Mouse (Mus musculus): Measurements from ENCODE around the gene Nfic. TPM values are rescaled to one million over a fixed set of nuclear protein-coding genes. Genes with fewer than 3 reads are reported as not detected.

Nfic gene
- polyA plus RNA-seq, 2 experiments, result 38.1 to 98.9 TPM

DNA sequence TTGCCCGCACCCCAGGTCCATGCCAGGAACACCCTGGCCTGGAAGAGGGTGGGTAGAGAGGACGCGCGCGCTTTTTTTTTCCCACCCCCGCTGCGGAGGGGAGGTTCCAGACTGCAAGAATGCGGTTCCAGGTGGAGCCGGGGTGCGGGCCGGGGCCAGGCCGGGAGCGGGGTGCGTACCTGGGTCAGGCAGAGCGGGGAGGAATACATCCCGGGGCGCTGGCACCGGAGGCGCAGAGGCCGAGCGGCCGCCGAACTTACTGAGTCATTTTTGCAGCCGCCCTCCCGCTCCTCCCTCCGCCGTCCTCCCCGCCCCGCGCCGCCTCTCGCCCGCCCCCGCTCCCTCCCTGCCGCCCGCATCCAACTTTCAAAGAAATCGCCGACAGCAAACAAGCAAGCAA lies 28.5 kb downstream of the Nfic start:
- ATAC-seq (ENCODE audit: low FRiP score, low read depth) (no peak), DNase-seq (ENCODE audit: low spot score) (no peak)
- Histone ChIP-seq H3K36me3 (ENCODE audit: control insufficient read depth, insufficient read depth, low read length) (0 out of 2 replicates have a peak, but pooled peaks cover 1% of the 10 kb centered on the region), H3K4me2 (replicated peaks; ENCODE audit: low read depth, low read length, severe bottlenecking) (peak overlapping the region; percentile 71), H3K4me3 (replicated peaks; ENCODE audit: low read length) (peak overlapping the region; percentile 73), H3K9me3 (ENCODE audit: control insufficient read depth, low read length) (no peaks in the 10 kb centered on the region), H3K9ac (ENCODE audit: low read depth, low read length, severe bottlenecking) (peak overlapping the region; percentile 77), H3K27ac (replicated peaks; ENCODE audit: low read depth, low read length) (peak overlapping the region; percentile 29; the same call in 1 of the 2 replicates), H3K27me3 (ENCODE audit: control insufficient read depth, insufficient read depth, low read length) (0 out of 2 replicates have a peak, but pooled peaks cover 4% of the 10 kb centered on the region), H3K4me1 (ENCODE audit: control insufficient read depth, insufficient read depth, low read length) (peaks cover 34% of the 10 kb centered on the region)
- 0% methylated on average over 21 of the region's 38 CpGs for WGBS
- no peak for TF ChIP-seq POLR2A (IDR thresholded peaks at IDR 0.05; ENCODE audit: borderline replicate concordance, extremely low read depth, insufficient read depth, insufficient read length)

DNA sequence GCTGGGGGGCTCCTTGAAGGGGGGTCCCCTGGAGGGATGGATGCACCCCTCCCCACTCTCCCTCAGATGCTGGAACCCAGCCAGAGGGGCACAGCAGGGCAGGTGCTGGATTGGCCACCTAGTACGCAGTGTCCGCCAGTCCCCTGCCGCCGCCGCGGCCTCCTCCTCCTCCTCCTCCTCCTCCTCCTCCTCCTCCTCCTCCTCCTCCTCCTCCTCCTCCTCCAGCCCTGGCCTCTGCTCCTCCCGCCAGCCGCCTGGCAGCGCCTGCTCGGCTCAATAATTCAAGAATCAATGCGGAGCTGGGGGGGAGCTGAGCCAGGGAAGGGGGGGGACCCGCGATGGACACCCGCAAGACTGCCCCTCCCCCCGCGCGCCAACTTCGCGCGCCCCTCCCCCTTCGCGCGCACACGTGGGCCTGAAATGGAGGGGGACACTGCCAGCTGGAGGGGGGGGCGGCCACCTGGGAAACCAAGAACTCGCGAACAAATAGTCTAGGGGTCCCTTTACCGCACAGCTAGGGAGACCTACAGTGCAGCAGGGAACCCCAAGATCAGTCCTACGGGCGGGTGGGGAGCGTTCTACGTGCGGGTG lies 29.3 kb downstream of the Nfic start:
- peak overlapping the region; percentile 71 for H3K4me2 ChIP-seq (replicated peaks; ENCODE audit: low read depth, low read length, severe bottlenecking)
- H3K36me3 ChIP-seq (ENCODE audit: control insufficient read depth, insufficient read depth, low read length), result 0 out of 2 replicates have a peak, but pooled peaks cover 8% of the 10 kb centered on the region
- no peak for ATAC-seq (ENCODE audit: low FRiP score, low read depth)
- H3K9me3 ChIP-seq (ENCODE audit: control insufficient read depth, low read length), result no peaks in the 10 kb centered on the region
- 0 out of 2 replicates have a peak overlapping the region, but pooled peaks have one; percentile 29 for H3K27ac ChIP-seq (replicated peaks; ENCODE audit: low read depth, low read length)
- WGBS, result 2% methylated on average over 15 of the region's 33 CpGs
- peaks cover 31% of the 10 kb centered on the region for H3K4me1 ChIP-seq (ENCODE audit: control insufficient read depth, insufficient read depth, low read length)
- no peak for DNase-seq (ENCODE audit: low spot score)
- H3K27me3 ChIP-seq (ENCODE audit: control insufficient read depth, insufficient read depth, low read length), result 0 out of 2 replicates have a peak, but pooled peaks cover 4% of the 10 kb centered on the region
- no peak for TF ChIP-seq POLR2A (IDR thresholded peaks at IDR 0.05; ENCODE audit: borderline replicate concordance, extremely low read depth, insufficient read depth, insufficient read length)
- peak overlapping the region; percentile 73 for H3K4me3 ChIP-seq (replicated peaks; ENCODE audit: low read length)
- H3K9ac ChIP-seq (ENCODE audit: low read depth, low read length, severe bottlenecking), result peak overlapping the region; percentile 77

DNA sequence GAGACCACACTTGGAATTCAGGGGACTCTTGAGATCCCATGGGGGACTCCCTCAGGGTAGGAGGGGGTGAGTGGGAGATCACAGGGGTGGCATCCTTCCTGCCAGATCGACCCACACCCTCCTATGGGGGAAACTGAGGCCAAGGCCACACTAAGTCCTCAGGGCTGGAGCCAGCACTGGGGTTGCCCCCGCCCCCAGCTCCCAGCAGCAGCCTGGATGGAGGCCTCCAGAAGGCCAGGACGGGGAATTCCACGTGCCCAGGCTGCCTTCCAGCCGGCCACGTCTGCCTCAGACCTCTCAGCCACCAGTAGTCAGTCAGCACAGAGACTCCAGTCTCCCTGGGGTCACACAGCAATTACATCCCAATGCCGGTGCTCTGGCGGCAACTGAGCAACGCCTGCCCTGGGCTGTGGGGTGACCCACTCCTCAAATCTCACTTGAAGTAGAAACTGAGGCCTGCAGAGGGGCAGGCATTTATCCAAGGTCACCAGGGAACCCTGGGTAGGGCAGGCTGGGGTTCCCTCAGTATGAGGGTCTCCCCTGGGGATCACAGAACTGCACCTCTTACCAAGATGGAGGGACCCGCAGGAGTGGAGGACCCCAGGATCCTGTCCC lies 30.1 kb downstream of the Nfic start:
- Histone ChIP-seq H3K4me1 (ENCODE audit: control insufficient read depth, insufficient read depth, low read length) (peaks cover 28% of the 10 kb centered on the region), H3K36me3 (ENCODE audit: control insufficient read depth, insufficient read depth, low read length) (peaks cover 15% of the 10 kb centered on the region), H3K9ac (ENCODE audit: low read depth, low read length, severe bottlenecking) (peak overlapping the region; percentile 77), H3K9me3 (ENCODE audit: control insufficient read depth, low read length) (no peaks in the 10 kb centered on the region), H3K4me3 (replicated peaks; ENCODE audit: low read length) (peak overlapping the region; percentile 73), H3K27ac (replicated peaks; ENCODE audit: low read depth, low read length) (peak overlapping the region; percentile 26; the same call in 1 of the 2 replicates), H3K27me3 (ENCODE audit: control insufficient read depth, insufficient read depth, low read length) (0 out of 2 replicates have a peak, but pooled peaks cover 4% of the 10 kb centered on the region), H3K4me2 (replicated peaks; ENCODE audit: low read depth, low read length, severe bottlenecking) (peak overlapping the region; percentile 71)
- no peak for DNase-seq (ENCODE audit: low spot score)
- no peak for TF ChIP-seq POLR2A (IDR thresholded peaks at IDR 0.05; ENCODE audit: borderline replicate concordance, extremely low read depth, insufficient read depth, insufficient read length)
- WGBS, result 25% methylated on average over 10 of the region's 10 CpGs
- ATAC-seq (ENCODE audit: low FRiP score, low read depth), result no peak

DNA sequence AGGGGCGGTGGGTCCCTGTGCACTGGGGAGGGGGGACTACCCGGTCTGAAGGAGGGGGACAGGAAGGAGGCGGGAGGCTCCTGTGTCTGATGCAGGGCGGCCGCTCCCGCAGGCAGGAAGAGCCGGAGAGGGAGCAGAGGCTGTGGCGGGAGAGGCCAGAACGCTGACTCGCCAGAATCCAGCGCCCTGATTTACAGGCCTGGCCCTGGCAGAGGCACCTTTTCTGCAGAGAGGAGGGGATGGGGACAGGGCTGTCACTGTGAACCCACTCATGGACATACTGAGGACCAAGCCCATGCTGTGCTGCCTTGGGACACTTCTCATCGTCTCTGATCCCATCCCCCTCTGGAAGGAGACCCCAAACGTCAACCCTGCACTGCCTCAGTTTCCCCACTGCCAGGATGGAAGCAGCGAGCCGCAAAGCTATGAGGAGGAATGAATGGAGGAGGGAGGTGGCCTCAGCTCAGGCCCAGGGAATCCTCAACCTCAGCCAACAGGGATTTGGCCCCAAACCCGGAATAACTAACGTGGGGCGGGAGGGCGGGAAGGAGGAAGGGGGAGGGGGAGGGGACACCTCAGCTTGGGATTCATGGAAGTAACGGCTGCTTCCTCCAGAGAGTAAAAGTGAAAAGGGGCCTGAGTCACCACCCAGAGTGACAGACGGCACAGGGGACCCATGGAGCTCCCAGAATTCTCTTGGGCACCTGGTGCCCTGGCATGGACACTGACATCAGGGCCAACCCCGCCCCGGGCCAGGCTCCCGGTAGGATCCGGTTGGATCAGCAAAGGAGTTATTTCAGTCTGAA lies 31.0 kb downstream of the Nfic start:
- WGBS, result 7% methylated on average over 23 of the region's 25 CpGs
- H3K9me3 ChIP-seq (ENCODE audit: control insufficient read depth, low read length), result no peaks in the 10 kb centered on the region
- H3K36me3 ChIP-seq (ENCODE audit: control insufficient read depth, insufficient read depth, low read length), result peaks cover 24% of the 10 kb centered on the region
- no peak for DNase-seq (ENCODE audit: low spot score)
- peak overlapping the region; percentile 50 for H3K27ac ChIP-seq (replicated peaks; ENCODE audit: low read depth, low read length)
- H3K9ac ChIP-seq (ENCODE audit: low read depth, low read length, severe bottlenecking), result peak overlapping the region; percentile 77
- ATAC-seq (ENCODE audit: low FRiP score, low read depth), result no peak
- peak overlapping the region; percentile 71 for H3K4me2 ChIP-seq (replicated peaks; ENCODE audit: low read depth, low read length, severe bottlenecking)
- H3K4me3 ChIP-seq (replicated peaks; ENCODE audit: low read length), result peak overlapping the region; percentile 73
- no peak for TF ChIP-seq POLR2A (IDR thresholded peaks at IDR 0.05; ENCODE audit: borderline replicate concordance, extremely low read depth, insufficient read depth, insufficient read length)
- 0 out of 2 replicates have a peak, but pooled peaks cover 4% of the 10 kb centered on the region for H3K27me3 ChIP-seq (ENCODE audit: control insufficient read depth, insufficient read depth, low read length)
- peaks cover 25% of the 10 kb centered on the region for H3K4me1 ChIP-seq (ENCODE audit: control insufficient read depth, insufficient read depth, low read length)
